Mouse (Mus musculus): ENCODE data around the gene Katnal1. TPM values are rescaled to one million over a fixed set of nuclear protein-coding genes. Genes with fewer than 3 reads are reported as not detected.

Gene Katnal1
- polyA plus RNA-seq, 1 experiment: 19.2 TPM

DNA sequence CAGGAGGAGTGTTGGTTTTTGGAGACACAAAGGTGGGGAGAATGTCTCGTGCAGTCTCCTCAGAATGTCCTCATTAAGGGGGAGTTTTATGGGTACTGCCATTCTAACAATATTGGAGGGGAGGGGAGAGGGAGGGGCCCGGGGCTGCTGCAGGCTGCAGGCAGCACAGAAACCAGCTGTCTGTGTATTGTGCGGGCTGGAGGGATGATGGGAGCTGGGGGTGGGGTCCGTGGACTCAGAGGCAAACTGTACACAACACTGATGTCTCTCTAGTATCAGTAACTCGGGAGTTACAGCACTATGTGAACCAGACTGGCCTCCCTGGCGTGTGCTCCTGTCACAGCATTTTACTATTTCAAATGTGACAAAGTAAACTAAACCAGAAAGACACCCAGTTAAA is 5.3 kb upstream of the Katnal1 start:
- no peak overlapping the region for H3K27ac ChIP-seq (ENCODE audit: insufficient read depth, low read length)
- TF ChIP-seq CTCF (IDR thresholded peaks at IDR 0.05; ENCODE audit: borderline replicate concordance, insufficient read depth, low read length) (no peak), POLR2A (IDR thresholded peaks at IDR 0.05; ENCODE audit: low read depth, low read length) (no peak)
- no peak overlapping the region for H3K4me3 ChIP-seq (ENCODE audit: insufficient read depth, low read length)
- peaks cover 2% of the 10 kb centered on the region; the same call in 1 of the 2 replicates for H3K4me1 ChIP-seq (ENCODE audit: control insufficient read depth, insufficient read depth, low read length)

DNA sequence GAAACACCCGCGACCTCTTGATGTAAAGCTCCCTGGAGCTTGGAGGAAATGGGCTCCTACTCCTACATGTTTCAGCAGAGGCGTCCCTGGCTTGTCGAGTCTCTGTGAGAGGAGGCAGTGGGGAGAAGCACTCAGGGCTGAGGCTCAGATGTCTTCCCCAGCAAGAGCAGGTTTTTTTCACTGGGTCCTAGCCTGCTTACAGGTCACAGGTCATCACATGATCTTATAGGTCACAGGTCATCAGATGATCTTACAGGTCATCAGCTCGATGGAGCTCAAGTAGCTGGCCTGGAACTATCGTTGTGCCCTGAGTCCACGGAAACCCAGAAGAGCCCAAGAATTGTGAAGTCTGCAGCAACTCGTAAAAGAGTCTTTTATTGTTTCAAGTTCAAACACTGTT is 4.6 kb upstream of the Katnal1 start:
- Histone ChIP-seq H3K4me3 (ENCODE audit: insufficient read depth, low read length) (no peak overlapping the region), H3K4me1 (ENCODE audit: control insufficient read depth, insufficient read depth, low read length) (peaks cover 2% of the 10 kb centered on the region; the same call in 1 of the 2 replicates), H3K27ac (ENCODE audit: insufficient read depth, low read length) (no peak overlapping the region)
- TF ChIP-seq CTCF (IDR thresholded peaks at IDR 0.05; ENCODE audit: borderline replicate concordance, insufficient read depth, low read length) (no peak), POLR2A (IDR thresholded peaks at IDR 0.05; ENCODE audit: low read depth, low read length) (no peak)

GRCm38 (mm10) chr5:148931301-148931700 is 2.2 kb upstream of the Katnal1 start:
- peaks cover 1% of the 10 kb centered on the region; the same call in 1 of the 2 replicates for H3K4me1 ChIP-seq (ENCODE audit: control insufficient read depth, insufficient read depth, low read length)
- H3K4me3 ChIP-seq (ENCODE audit: insufficient read depth, low read length): no peak overlapping the region
- no peak overlapping the region for H3K27ac ChIP-seq (ENCODE audit: insufficient read depth, low read length)
- no peak for TF ChIP-seq CTCF (IDR thresholded peaks at IDR 0.05; ENCODE audit: borderline replicate concordance, insufficient read depth, low read length)
- no peak for TF ChIP-seq POLR2A (IDR thresholded peaks at IDR 0.05; ENCODE audit: low read depth, low read length)

GRCm38 (mm10) chr5:148928382-148929115 is 571 bp downstream of the Katnal1 start:
- peak overlapping the region; percentile 79 for H3K4me3 ChIP-seq (ENCODE audit: insufficient read depth, low read length)
- H3K4me1 ChIP-seq (ENCODE audit: control insufficient read depth, insufficient read depth, low read length): no peaks in the 10 kb centered on the region
- H3K27ac ChIP-seq (ENCODE audit: insufficient read depth, low read length): peak overlapping the region; percentile 80
- TF ChIP-seq POLR2A (IDR thresholded peaks at IDR 0.05; ENCODE audit: low read depth, low read length) (peak; percentile 54), CTCF (IDR thresholded peaks at IDR 0.05; ENCODE audit: borderline replicate concordance, insufficient read depth, low read length) (no peak)

DNA sequence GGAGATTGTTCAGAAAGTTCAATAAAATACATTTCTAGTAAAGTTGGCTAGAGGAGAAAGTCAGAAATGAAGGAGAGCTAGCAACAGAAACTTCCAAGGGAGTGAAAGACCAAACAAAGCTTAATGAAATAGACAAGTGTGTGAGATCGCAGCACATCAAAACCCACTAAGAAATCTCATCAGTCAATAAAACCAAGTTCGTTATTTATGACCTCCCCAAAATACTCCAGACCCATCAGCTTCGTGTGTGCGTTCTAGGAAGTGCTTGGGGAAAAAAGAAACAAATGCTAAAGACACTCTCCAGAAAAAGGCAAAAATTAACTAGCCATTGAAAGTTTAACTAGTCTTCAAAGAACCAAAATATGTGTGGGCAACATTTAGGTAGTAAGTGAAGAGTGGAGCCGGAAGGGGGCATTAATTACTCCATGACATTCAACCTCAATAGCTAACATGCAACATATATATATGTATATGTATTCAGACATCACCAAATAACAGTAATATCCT is 1.4 kb downstream of the Katnal1 start:
- H3K4me3 ChIP-seq (ENCODE audit: insufficient read depth, low read length): peak overlapping the region; percentile 79
- H3K27ac ChIP-seq (ENCODE audit: insufficient read depth, low read length): peak overlapping the region; percentile 80; the same call in 1 of the 2 replicates
- TF ChIP-seq CTCF (IDR thresholded peaks at IDR 0.05; ENCODE audit: borderline replicate concordance, insufficient read depth, low read length) (no peak), POLR2A (IDR thresholded peaks at IDR 0.05; ENCODE audit: low read depth, low read length) (no peak)
- no peaks in the 10 kb centered on the region for H3K4me1 ChIP-seq (ENCODE audit: control insufficient read depth, insufficient read depth, low read length)

- H3K27ac ChIP-seq (ENCODE audit: insufficient read depth, low read length): no peak overlapping the region
- no peak overlapping the region for H3K4me3 ChIP-seq (ENCODE audit: insufficient read depth, low read length)
- H3K4me1 ChIP-seq (ENCODE audit: control insufficient read depth, insufficient read depth, low read length): no peaks in the 10 kb centered on the region
- TF ChIP-seq POLR2A (IDR thresholded peaks at IDR 0.05; ENCODE audit: low read depth, low read length): no peak
- TF ChIP-seq CTCF (IDR thresholded peaks at IDR 0.05; ENCODE audit: borderline replicate concordance, insufficient read depth, low read length): no peak
Measured at GRCm38 (mm10) chr5:148924586-148924985, 4.5 kb downstream of the Katnal1 start.

GRCm38 (mm10) chr5:148924051-148924450 is 5.1 kb downstream of the Katnal1 start:
- TF ChIP-seq POLR2A (IDR thresholded peaks at IDR 0.05; ENCODE audit: low read depth, low read length) (no peak), CTCF (IDR thresholded peaks at IDR 0.05; ENCODE audit: borderline replicate concordance, insufficient read depth, low read length) (no peak)
- no peaks in the 10 kb centered on the region for H3K4me1 ChIP-seq (ENCODE audit: control insufficient read depth, insufficient read depth, low read length)
- H3K27ac ChIP-seq (ENCODE audit: insufficient read depth, low read length): no peak overlapping the region
- H3K4me3 ChIP-seq (ENCODE audit: insufficient read depth, low read length): no peak overlapping the region

DNA sequence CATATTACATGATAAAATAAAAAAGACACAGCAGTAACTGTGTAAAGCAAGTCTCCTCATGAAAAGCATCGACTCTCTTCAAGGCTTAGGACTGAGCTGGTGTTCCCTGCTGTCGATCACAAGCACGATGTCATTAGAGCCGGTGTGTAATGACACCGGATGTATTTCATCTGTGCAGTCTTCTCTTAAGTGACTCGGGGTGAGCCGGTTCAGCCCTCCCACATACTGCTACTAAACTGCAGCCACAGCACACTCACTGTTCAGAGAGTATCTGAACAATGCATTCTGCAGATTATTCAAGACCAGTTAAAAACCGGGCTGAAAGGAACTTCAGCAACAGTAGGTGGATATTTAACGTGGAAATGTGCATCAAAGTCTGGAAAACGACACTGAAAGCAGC is 5.7 kb downstream of the Katnal1 start:
- TF ChIP-seq POLR2A (IDR thresholded peaks at IDR 0.05; ENCODE audit: low read depth, low read length) (no peak), CTCF (IDR thresholded peaks at IDR 0.05; ENCODE audit: borderline replicate concordance, insufficient read depth, low read length) (no peak)
- no peaks in the 10 kb centered on the region for H3K4me1 ChIP-seq (ENCODE audit: control insufficient read depth, insufficient read depth, low read length)
- no peak overlapping the region for H3K27ac ChIP-seq (ENCODE audit: insufficient read depth, low read length)
- H3K4me3 ChIP-seq (ENCODE audit: insufficient read depth, low read length): no peak overlapping the region

DNA sequence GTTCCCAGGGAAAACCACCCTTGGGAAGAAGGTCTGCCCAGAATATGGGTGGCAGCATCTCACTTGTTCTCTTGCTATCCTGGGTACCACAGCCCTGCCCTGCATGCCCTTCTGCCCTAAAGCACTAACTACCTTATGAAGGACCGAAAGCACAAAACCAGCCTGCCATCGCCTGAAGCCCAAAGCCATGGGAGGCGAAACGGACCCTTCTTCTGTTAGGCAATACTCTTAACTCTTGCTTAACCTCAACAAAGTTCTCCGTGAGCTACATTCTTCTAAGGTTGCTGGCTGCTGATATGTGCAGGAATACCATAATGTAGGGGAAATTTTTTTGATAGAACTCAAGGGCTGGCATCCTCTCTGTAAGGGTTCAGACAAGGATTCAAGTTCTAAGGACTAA is 6.3 kb downstream of the Katnal1 start:
- TF ChIP-seq POLR2A (IDR thresholded peaks at IDR 0.05; ENCODE audit: low read depth, low read length): no peak
- no peak for TF ChIP-seq CTCF (IDR thresholded peaks at IDR 0.05; ENCODE audit: borderline replicate concordance, insufficient read depth, low read length)
- Histone ChIP-seq H3K4me1 (ENCODE audit: control insufficient read depth, insufficient read depth, low read length) (no peaks in the 10 kb centered on the region; the same call in 1 of the 2 replicates), H3K27ac (ENCODE audit: insufficient read depth, low read length) (no peak overlapping the region), H3K4me3 (ENCODE audit: insufficient read depth, low read length) (no peak overlapping the region)

DNA sequence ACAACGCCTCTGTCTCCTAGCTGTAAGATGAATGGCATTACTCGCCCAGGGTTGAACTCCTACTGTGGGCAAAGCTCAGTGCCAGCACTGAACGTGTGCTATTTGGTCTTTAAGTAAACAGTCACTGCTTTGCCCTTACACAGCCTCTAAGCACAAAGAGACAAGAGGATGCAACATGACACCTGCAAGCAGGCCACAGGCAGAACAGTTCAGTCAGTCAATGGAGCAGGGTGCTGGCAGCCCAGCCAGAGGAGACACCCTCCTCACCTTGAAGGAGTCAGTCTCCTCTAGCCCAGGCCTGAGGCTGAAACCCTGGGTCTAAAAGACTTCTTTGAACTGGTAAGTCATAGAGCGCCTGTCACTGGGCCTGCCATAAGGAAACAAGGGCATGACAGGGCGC is 11.1 kb downstream of the Katnal1 start:
- H3K27ac ChIP-seq (ENCODE audit: insufficient read depth, low read length): no peak overlapping the region
- TF ChIP-seq POLR2A (IDR thresholded peaks at IDR 0.05; ENCODE audit: low read depth, low read length) (no peak), CTCF (IDR thresholded peaks at IDR 0.05; ENCODE audit: borderline replicate concordance, insufficient read depth, low read length) (no peak)
- H3K4me1 ChIP-seq (ENCODE audit: control insufficient read depth, insufficient read depth, low read length): no peaks in the 10 kb centered on the region; the same call in 1 of the 2 replicates
- H3K4me3 ChIP-seq (ENCODE audit: insufficient read depth, low read length): no peak overlapping the region
